Mouse (Mus musculus) lung, embryonic 14.5 days (tissue): ENCODE data around the gene Polg. TPM values are rescaled to one million over a fixed set of nuclear protein-coding genes. Genes with fewer than 3 reads are reported as not detected.

Experiments
- ATAC-seq: fragments of 200-750 bp; cut with Nextera tagmentation; 2 replicates; pipeline ENCODE4 v1.8.0; 2017; ENCODE audit warnings: mild to moderate bottlenecking, moderate TSS enrichment, moderate library complexity; ENCODE audit not compliant: insufficient read depth
- DNase-seq: peaks from one replicate; pipeline ENCODE4 v3.0.0-alpha.2; 2015
- H3K27ac ChIP-seq: fragments of 300-500 bp; sonication (generic); 2 replicates; pipeline ENCODE4 v1.5.1; 2014; ENCODE audit warnings: low read depth, mild to moderate bottlenecking, moderate library complexity
- H3K27me3 ChIP-seq: fragments of 300-500 bp; sonication (generic); 2 replicates; pipeline ENCODE4 v1.6.1; 2014; ENCODE audit warnings: low read length, control low read depth; ENCODE audit not compliant: insufficient read depth
- H3K36me3 ChIP-seq: fragments of 300-500 bp; sonication (generic); 2 replicates; pipeline ENCODE4 v1.6.1; 2014; ENCODE audit warnings: control low read depth; ENCODE audit not compliant: insufficient read depth
- H3K4me1 ChIP-seq: fragments of 300-500 bp; sonication (generic); 2 replicates; pipeline ENCODE4 v1.6.1; 2014; ENCODE audit warnings: antibody characterized with exemption, control low read depth; ENCODE audit not compliant: insufficient read depth
- H3K4me2 ChIP-seq: fragments of 300-500 bp; sonication (generic); 2 replicates; pipeline ENCODE4 v1.6.1; 2014; ENCODE audit warnings: mild to moderate bottlenecking
- H3K4me3 ChIP-seq: fragments of 300-500 bp; sonication (generic); 2 replicates; pipeline ENCODE4 v1.5.1; 2014; ENCODE audit warnings: low read depth, low read length
- H3K9ac ChIP-seq: fragments of 300-500 bp; sonication (generic); 2 replicates; pipeline ENCODE4 v1.6.1; 2014
- H3K9me3 ChIP-seq: fragments of 300-500 bp; sonication (generic); 2 replicates; pipeline ENCODE4 v1.6.1; 2016; ENCODE audit warnings: low read depth, low read length, control low read depth
- CTCF ChIP-seq: IDR thresholded peaks from 2 replicates; pipeline ENCODE4 v1.5.1; 2016; ENCODE audit warnings: antibody characterized with exemption, low read depth
- WGBS: fragments of 180-500 bp; shearing (Covaris S2); extraction: QIAGEN DNeasy Blood & Tissue Kit; methylation state at CpG from one replicate; pipeline ENCODE4 v1.1.7; 2014; 5-methylcytosine and 5-hydroxymethylcytosine counted together
- polyA plus RNA-seq: library from polyadenylated mRNA; unstranded; fragments of >200 nt; fragmentation: Nextera tagmentation; extraction: Ambion mirVana; gene quantifications from 2 replicates; pipeline ENCODE4 v1.2.1, GENCODE M21; 2014

Polg gene
- polyA plus RNA-seq, 1 experiment from 2014 or later, result 65.0 TPM

GRCm38 (mm10) chr7:79511181-79511580 is 45.0 kb upstream of the Polg start:
- Histone ChIP-seq H3K4me3 (no peak overlapping the region), H3K36me3 (no peaks in the 10 kb centered on the region), H3K9ac (no peak overlapping the region), H3K27ac (no peak overlapping the region), H3K4me2 (no peak overlapping the region), H3K27me3 (peaks cover 100% of the 10 kb centered on the region), H3K9me3 (no peaks in the 10 kb centered on the region), H3K4me1 (0 out of 2 replicates have a peak, but pooled peaks cover 3% of the 10 kb centered on the region)
- ATAC-seq (no peak), DNase-seq (no peak)
- 21% methylated on average over 7 of the region's 7 CpGs for WGBS
- no peak for TF ChIP-seq CTCF

- H3K9ac ChIP-seq, result no peak overlapping the region
- no peaks in the 10 kb centered on the region for H3K36me3 ChIP-seq
- ATAC-seq (no peak), DNase-seq (no peak)
- H3K4me2 ChIP-seq, result no peak overlapping the region
- no peak overlapping the region for H3K4me3 ChIP-seq
- no peak overlapping the region for H3K27ac ChIP-seq
- H3K4me1 ChIP-seq, result 0 out of 2 replicates have a peak, but pooled peaks cover 3% of the 10 kb centered on the region
- no peaks in the 10 kb centered on the region for H3K9me3 ChIP-seq
- WGBS, result 15% methylated on average over 3 of the region's 3 CpGs
- H3K27me3 ChIP-seq, result peaks cover 100% of the 10 kb centered on the region
- TF ChIP-seq CTCF, result no peak
Measured at GRCm38 (mm10) chr7:79510686-79511085, 44.5 kb upstream of the Polg start.

DNA sequence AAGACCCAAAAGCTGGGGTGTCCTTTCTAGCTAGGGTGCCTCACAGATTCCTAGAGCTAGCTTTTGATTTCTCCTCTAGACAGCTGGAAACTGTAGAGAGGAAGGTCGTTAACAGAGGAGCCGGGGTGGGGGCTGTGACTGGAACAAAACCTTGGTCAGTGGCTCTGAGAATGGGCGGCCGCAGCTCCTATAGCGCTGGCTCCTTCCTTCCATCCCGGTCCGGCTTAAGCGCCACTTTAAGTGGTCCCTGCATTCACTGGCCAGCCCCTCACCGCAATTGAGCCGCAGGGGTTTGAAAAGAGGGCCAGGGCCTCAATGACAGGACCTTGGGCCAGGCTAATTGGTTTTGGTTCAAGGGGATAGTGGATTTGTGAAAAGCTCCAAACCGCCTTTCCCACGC is 43.5 kb upstream of the Polg start:
- Histone ChIP-seq H3K9me3 (no peaks in the 10 kb centered on the region), H3K27me3 (peaks cover 100% of the 10 kb centered on the region), H3K27ac (no peak overlapping the region), H3K4me3 (no peak overlapping the region), H3K36me3 (no peaks in the 10 kb centered on the region), H3K4me1 (no peaks in the 10 kb centered on the region), H3K9ac (no peak overlapping the region), H3K4me2 (no peak overlapping the region)
- DNase-seq (no peak), ATAC-seq (no peak)
- TF ChIP-seq CTCF, result no peak
- 2% methylated on average over 12 of the region's 12 CpGs for WGBS

GRCm38 (mm10) chr7:79509235-79509607 is 43.1 kb upstream of the Polg start:
- Histone ChIP-seq H3K36me3 (no peaks in the 10 kb centered on the region), H3K9me3 (no peaks in the 10 kb centered on the region), H3K4me2 (no peak overlapping the region), H3K4me3 (no peak overlapping the region; the same call in 1 of the 2 replicates), H3K4me1 (no peaks in the 10 kb centered on the region), H3K27me3 (peaks cover 100% of the 10 kb centered on the region), H3K9ac (no peak overlapping the region), H3K27ac (no peak overlapping the region)
- ATAC-seq (no peak), DNase-seq (no peak)
- no peak for TF ChIP-seq CTCF
- 5% methylated on average over 6 of the region's 6 CpGs for WGBS

GRCm38 (mm10) chr7:79508280-79509234 is 42.4 kb upstream of the Polg start:
- H3K9ac ChIP-seq, result no peak overlapping the region
- TF ChIP-seq CTCF, result no peak
- H3K4me2 ChIP-seq, result peak overlapping the region; percentile 45
- DNase-seq (no peak), ATAC-seq (no peak)
- H3K27me3 ChIP-seq, result peaks cover 100% of the 10 kb centered on the region
- H3K4me3 ChIP-seq, result peak overlapping the region; percentile 24
- no peaks in the 10 kb centered on the region for H3K36me3 ChIP-seq
- 1% methylated on average over 79 of the region's 79 CpGs for WGBS
- H3K27ac ChIP-seq, result no peak overlapping the region
- H3K4me1 ChIP-seq, result no peaks in the 10 kb centered on the region
- H3K9me3 ChIP-seq, result no peaks in the 10 kb centered on the region

DNA sequence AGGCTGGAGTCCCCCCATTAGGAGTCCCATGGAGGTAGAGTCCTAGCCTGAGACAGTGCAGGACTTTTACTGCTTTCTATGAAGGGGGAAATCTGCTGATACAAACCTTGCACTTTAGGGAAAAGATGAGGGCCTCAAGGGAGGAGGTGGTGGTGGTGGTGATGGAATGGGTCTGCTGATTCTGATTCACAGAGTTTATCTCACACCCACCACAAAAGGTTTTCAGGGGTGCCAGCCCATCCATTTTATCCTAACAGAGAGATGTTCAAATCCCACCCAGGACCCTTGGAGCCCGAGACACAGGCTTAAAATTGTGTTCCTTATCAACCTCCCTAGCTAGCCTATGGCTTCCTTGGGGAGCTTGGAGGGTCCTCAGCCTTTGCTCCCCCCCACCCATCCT is 41.6 kb upstream of the Polg start:
- no peak for DNase-seq
- TF ChIP-seq CTCF, result no peak
- 15% methylated on average over 1 of the region's 1 CpGs for WGBS

DNA sequence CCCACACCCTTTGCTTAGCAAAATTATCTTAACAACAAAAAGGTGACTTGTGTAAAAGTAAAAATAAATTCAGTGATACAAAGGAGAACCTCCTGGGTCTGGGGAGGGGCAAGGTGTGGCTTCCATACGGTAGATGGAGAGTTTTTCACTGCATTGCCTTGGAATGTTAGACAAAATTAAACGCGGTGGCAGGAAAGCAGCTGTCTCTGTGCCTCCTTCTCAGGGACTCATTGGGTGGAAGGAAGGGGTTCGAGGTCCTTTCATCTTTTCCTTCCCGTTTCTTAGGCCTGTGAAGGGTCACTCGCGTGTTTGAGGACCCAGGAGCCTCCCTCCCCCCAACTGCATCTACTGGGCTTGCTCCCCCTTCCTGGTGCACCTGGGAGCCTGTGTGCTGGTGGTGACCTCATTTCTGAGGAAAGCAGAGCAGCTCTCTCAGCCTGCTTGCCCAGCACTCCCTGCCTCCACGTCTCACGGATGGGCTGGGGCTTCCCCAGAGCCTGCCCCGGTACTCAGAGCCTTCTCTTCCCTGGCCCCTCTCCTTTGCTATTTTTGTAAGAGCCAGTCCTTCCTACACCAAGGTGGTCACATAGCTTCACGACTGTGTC is 41.0 kb upstream of the Polg start:
- Histone ChIP-seq H3K4me1 (no peaks in the 10 kb centered on the region), H3K27ac (no peak overlapping the region), H3K9ac (no peak overlapping the region), H3K36me3 (no peaks in the 10 kb centered on the region), H3K4me2 (no peak overlapping the region), H3K27me3 (peaks cover 100% of the 10 kb centered on the region), H3K9me3 (no peaks in the 10 kb centered on the region), H3K4me3 (no peak overlapping the region)
- DNase-seq, result no peak
- no peak for TF ChIP-seq CTCF
- under 1% methylated on average over 11 of the region's 11 CpGs for WGBS
- no peak for ATAC-seq

More for the DNA sequence above, 41.6 kb upstream of the Polg start:
- H3K27ac ChIP-seq, result no peak overlapping the region
- H3K9ac ChIP-seq, result no peak overlapping the region
- H3K9me3 ChIP-seq, result no peaks in the 10 kb centered on the region
- no peak overlapping the region for H3K4me2 ChIP-seq
- no peak for ATAC-seq
- H3K4me3 ChIP-seq, result no peak overlapping the region
- peaks cover 100% of the 10 kb centered on the region for H3K27me3 ChIP-seq
- no peaks in the 10 kb centered on the region for H3K4me1 ChIP-seq
- no peaks in the 10 kb centered on the region for H3K36me3 ChIP-seq
